Mouse (Mus musculus): ENCODE measurements around the gene Fancm. TPM values are rescaled to one million over a fixed set of nuclear protein-coding genes. Genes with fewer than 3 reads are reported as not detected.
"Not testable (repeated sequence)": the region's sequence is repeated elsewhere in the genome, so short reads cannot be mapped to it uniquely, and the experiment has no call there.

The Fancm gene
- polyA plus RNA-seq, 1 experiment from 2014 or later, result 11.3 TPM

DNA sequence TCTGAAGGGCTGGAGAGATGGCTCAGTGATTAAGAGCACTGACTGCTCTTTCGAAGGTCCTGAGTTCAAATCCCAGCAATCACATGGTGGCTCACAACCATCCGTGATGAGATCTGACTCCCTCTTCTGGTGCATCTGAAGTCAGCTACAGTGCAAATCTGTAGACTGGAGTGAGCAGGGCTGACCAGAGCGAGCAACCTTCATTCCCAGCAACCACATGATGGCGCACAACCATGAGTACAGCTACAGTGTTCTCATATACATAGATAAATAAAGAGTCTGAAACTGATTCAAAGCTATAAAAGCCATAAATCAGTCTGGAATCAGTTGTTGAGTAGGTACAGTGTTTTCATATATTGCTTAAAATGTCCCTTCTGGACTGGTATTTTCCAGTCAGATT lies 60.7 kb downstream of the Fancm start:
- not testable (repeated sequence) for H3K9me3 ChIP-seq; H3K4me1 ChIP-seq; H3K4me2 ChIP-seq; H3K27ac ChIP-seq; H3K4me3 ChIP-seq; H3K27me3 ChIP-seq; H3K9ac ChIP-seq; ATAC-seq (ENCODE audit: borderline replicate concordance, extremely low read depth, low FRiP score, low TSS enrichment)
- peaks cover 35% of the 10 kb centered on the region for H3K36me3 ChIP-seq
- WGBS, result 94% methylated on average over 4 of the region's 4 CpGs

DNA sequence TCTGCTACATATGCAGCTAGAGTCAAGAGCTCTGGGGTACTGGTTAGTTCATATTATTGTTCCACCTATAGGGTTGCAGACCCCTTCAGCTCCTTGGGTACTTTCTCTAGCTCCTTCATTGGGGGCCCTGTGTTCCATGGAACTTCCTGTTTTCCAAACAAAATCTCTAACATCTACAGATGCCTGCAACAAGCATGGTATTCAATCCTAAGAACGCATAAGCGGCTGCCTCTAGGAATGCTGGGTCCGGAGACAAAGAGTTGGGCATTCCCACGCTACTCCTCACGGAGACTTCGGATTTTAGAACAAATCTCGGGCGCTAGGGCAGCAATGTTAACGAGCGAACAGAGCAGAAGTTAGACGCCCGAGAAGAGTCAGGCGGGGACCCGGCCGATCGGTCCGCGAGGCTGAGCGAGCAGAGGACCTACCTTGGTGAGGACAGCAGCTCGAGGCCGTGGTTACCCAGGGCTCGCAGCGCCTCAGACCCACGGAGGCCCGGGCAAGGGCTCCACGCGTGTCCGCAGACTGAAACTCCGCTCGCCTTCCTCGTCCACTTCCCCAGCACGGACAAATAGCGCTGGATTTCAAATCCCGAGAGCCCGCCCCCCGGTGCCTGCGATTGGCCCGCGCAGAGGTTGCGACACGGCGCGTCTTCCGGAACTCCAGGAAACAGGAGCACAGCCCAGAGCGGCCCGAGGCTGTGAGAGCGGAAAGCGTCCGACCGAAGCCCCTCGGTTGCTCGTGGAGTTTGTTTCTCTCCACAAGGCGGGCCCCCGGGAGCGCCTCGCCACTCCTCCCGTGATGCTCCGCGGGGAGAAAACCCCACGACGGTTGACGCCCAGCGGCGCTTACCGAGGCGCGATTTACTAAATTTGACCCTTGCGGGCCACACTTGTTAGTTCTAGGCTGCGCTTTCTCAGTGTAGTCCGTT lies 96.9 kb downstream of the Fancm start, which contains the start of gene Mis18bp1:
Mis18bp1 (minus strand) TSS at position 584 of the 931 bp plus-strand sequence.
- peak within 1 kb of the TSS; percentile 98 for H3K27ac ChIP-seq
- no peaks in the 10 kb centered on the region for H3K27me3 ChIP-seq
- H3K9me3 ChIP-seq, result no peaks in the 10 kb centered on the region
- H3K4me3 ChIP-seq, result peak within 1 kb of the TSS; percentile 89
- no peaks in the 10 kb centered on the region for H3K36me3 ChIP-seq
- peak; percentile 99 for ATAC-seq (ENCODE audit: borderline replicate concordance, extremely low read depth, low FRiP score, low TSS enrichment)
- WGBS, result under 1% methylated on average over 70 of the region's 70 CpGs
- peak within 1 kb of the TSS; percentile 82 for H3K9ac ChIP-seq
- H3K4me2 ChIP-seq, result peak within 1 kb of the TSS; percentile 55
- peaks cover 13% of the 10 kb centered on the region for H3K4me1 ChIP-seq

DNA sequence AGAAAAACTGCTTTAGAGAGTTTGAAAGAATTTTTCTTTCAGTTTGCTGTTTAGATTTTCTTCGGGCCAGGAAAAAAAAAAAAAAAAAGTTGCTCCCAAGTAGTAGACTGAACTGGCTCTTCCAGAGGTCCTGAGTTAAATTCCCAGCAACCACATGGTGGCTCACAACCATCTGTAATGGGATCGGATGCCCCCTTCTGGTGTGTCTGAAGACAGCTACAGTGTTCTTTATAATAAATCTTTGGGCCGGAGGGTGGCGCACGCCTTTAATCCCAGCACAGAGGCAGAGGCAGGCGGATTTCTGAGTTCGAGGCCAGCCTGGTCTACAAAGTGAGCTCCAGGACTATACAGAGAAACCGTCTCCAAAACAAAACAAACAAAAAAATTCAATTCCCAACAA lies 97.6 kb downstream of the Fancm start:
- ATAC-seq (ENCODE audit: borderline replicate concordance, extremely low read depth, low FRiP score, low TSS enrichment), result peak; percentile 56; the same call in 1 of the 2 replicates
- not testable (repeated sequence) for H3K36me3 ChIP-seq, H3K27me3 ChIP-seq, H3K9me3 ChIP-seq
- Histone ChIP-seq H3K4me1 (peaks cover 13% of the 10 kb centered on the region), H3K27ac (peak overlapping the region; percentile 98), H3K4me3 (peak overlapping the region; percentile 89), H3K4me2 (peak overlapping the region; percentile 55), H3K9ac (peak overlapping the region; percentile 44; the same call in 1 of the 2 replicates)
- 23% methylated on average over 8 of the region's 8 CpGs for WGBS

DNA sequence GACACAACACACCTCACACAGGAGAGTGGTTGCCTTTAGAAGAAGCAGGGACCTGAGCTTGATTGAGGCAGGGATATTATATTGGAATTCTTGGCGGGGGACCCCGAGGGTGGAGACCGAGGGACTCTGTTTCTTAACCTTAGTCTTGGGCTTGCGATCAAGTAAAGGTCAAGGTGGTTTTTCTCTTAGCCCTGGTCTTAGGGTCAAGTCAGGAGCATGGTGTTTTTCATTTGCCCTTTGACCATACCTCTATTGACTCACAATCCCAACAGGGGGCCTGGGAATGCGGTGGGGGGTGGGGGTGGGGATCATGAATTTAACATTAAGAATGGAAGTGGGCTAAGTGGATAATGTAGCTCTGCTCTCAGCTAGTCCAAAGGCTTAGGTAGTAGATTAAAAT lies 98.3 kb downstream of the Fancm start:
- Histone ChIP-seq H3K36me3 (no peaks in the 10 kb centered on the region), H3K27ac (no peak overlapping the region), H3K4me2 (no peak overlapping the region), H3K4me1 (peaks cover 13% of the 10 kb centered on the region), H3K9ac (no peak overlapping the region), H3K27me3 (no peaks in the 10 kb centered on the region), H3K9me3 (no peaks in the 10 kb centered on the region), H3K4me3 (no peak overlapping the region)
- no peak for ATAC-seq (ENCODE audit: borderline replicate concordance, extremely low read depth, low FRiP score, low TSS enrichment)
- WGBS, result 86% methylated on average over 5 of the region's 5 CpGs

Other genes with a start within 250 kb of the Fancm start
- gene Gm527, start 157.7 kb upstream of the Fancm start, polyA plus RNA-seq (2015; fragmentation: Nextera tagmentation; extraction: Ambion mirVana), result 1.4 and 4.3 TPM in 2 replicates
- gene Klhl28, start 110.1 kb upstream of the Fancm start, polyA plus RNA-seq (2015; fragmentation: Nextera tagmentation; extraction: Ambion mirVana), result 10.7 and 13.6 TPM in 2 replicates
- 26.5 and 28.5 TPM in 2 replicates for gene Togaram1, start 109.8 kb upstream of the Fancm start, polyA plus RNA-seq (2015; fragmentation: Nextera tagmentation; extraction: Ambion mirVana)
- 52.6 and 53.6 TPM in 2 replicates for gene Prpf39, start 39.3 kb upstream of the Fancm start, polyA plus RNA-seq (2015; fragmentation: Nextera tagmentation; extraction: Ambion mirVana)
- gene Fkbp3, start 1.6 kb upstream of the Fancm start, polyA plus RNA-seq (2015; fragmentation: Nextera tagmentation; extraction: Ambion mirVana), result 339 and 373 TPM in 2 replicates
- 64.9 and 72.9 TPM in 2 replicates for gene Mis18bp1, start 97.0 kb downstream of the Fancm start, polyA plus RNA-seq (2015; fragmentation: Nextera tagmentation; extraction: Ambion mirVana)
- not detected in 2 replicates for gene Wdr20rt, start 149.9 kb downstream of the Fancm start, polyA plus RNA-seq (2015; fragmentation: Nextera tagmentation; extraction: Ambion mirVana)